Mouse (Mus musculus): ENCODE measurements around the gene Gpc5. TPM values are rescaled to one million over a fixed set of nuclear protein-coding genes. Genes with fewer than 3 reads are reported as not detected.

Gpc5 gene
- polyA plus RNA-seq, 1 experiment from 2014 or later, result 0.15 TPM

DNA sequence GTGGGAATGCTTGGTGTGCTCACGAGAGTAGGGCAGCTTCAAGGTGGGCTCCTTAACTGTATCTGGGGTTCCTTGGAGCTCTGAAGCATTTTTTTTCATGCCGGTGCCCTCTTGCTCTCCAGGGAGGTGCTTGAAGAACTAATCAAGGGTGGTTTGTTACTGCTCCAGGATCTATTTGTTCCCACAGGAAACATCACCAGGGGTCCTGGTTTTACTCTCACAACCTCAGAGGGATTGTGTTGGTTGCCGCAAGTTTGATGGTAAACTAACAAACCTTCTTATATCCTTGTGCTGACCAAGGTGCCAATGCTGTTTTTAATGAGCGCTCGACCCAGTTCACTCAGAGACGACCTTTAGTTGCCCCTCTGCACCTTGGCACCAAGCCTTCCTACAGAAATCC lies 937 bp downstream of the Gpc5 start:
- Histone ChIP-seq H3K27ac (ENCODE audit: low read length) (no peak overlapping the region), H3K4me1 (ENCODE audit: control insufficient read depth, insufficient read depth, low read length) (peaks cover 7% of the 10 kb centered on the region), H3K4me3 (ENCODE audit: low read length) (peak overlapping the region; percentile 69), H3K27me3 (replicated peaks; ENCODE audit: control insufficient read depth, insufficient read depth, low read length) (peaks cover 20% of the 10 kb centered on the region), H3K4me2 (ENCODE audit: low read depth, low read length) (peak overlapping the region; percentile 98), H3K9me3 (ENCODE audit: control insufficient read depth, low read length) (no peaks in the 10 kb centered on the region), H3K9ac (ENCODE audit: low read depth, low read length) (no peak overlapping the region), H3K36me3 (ENCODE audit: control insufficient read depth, insufficient read depth, low read length) (no peaks in the 10 kb centered on the region)
- 18% methylated on average over 6 of the region's 6 CpGs for WGBS
- ATAC-seq, result no peak

DNA sequence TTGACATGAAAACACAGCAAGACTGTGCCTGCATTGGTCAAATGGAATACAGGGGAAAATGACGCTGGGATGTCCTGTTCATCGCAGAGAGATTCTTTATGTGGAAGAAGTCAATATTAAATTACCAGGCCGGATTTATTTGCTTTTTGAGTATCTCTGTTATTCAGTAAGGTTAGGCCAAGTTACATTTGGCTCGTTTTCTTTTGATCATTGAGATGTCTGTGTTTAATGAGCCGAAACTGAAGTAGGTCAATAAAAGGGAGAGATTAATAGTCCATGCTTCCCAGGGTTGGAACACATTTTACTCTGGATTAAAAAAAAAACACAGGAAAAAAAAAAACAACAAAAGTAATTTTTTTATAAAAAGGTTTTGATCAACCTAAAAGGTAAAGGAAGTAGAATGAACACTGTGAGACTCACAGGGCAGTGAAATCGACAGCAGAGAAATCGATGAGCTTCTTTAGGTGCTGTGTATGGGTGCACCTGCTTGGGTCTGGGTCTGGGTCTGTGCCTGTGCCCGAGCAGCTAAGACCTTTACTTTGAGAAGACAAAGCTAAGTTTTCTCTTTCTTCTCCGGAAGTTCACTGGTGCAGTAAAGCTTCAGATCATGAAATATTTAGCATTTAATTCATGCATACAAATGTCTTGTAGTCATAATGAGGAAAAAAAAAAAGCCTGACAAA lies 8.7 kb downstream of the Gpc5 start:
- ATAC-seq, result no peak
- H3K36me3 ChIP-seq (ENCODE audit: control insufficient read depth, insufficient read depth, low read length), result no peaks in the 10 kb centered on the region
- no peaks in the 10 kb centered on the region for H3K27me3 ChIP-seq (replicated peaks; ENCODE audit: control insufficient read depth, insufficient read depth, low read length)
- no peak overlapping the region for H3K4me3 ChIP-seq (ENCODE audit: low read length)
- no peaks in the 10 kb centered on the region for H3K4me1 ChIP-seq (ENCODE audit: control insufficient read depth, insufficient read depth, low read length)
- 82% methylated on average over 9 of the region's 9 CpGs for WGBS
- no peaks in the 10 kb centered on the region for H3K9me3 ChIP-seq (ENCODE audit: control insufficient read depth, low read length)
- H3K4me2 ChIP-seq (ENCODE audit: low read depth, low read length), result no peak overlapping the region
- no peak overlapping the region for H3K9ac ChIP-seq (ENCODE audit: low read depth, low read length)
- H3K27ac ChIP-seq (ENCODE audit: low read length), result no peak overlapping the region

- Histone ChIP-seq H3K4me1 (ENCODE audit: control insufficient read depth, insufficient read depth, low read length) (no peaks in the 10 kb centered on the region), H3K27ac (ENCODE audit: low read length) (no peak overlapping the region), H3K9me3 (ENCODE audit: control insufficient read depth, low read length) (no peaks in the 10 kb centered on the region), H3K4me2 (ENCODE audit: low read depth, low read length) (no peak overlapping the region), H3K27me3 (replicated peaks; ENCODE audit: control insufficient read depth, insufficient read depth, low read length) (no peaks in the 10 kb centered on the region), H3K4me3 (ENCODE audit: low read length) (no peak overlapping the region), H3K36me3 (ENCODE audit: control insufficient read depth, insufficient read depth, low read length) (no peaks in the 10 kb centered on the region), H3K9ac (ENCODE audit: low read depth, low read length) (no peak overlapping the region)
- no peak for ATAC-seq
Measured at GRCm38 (mm10) chr14:115106326-115106725, 14.3 kb downstream of the Gpc5 start.

DNA sequence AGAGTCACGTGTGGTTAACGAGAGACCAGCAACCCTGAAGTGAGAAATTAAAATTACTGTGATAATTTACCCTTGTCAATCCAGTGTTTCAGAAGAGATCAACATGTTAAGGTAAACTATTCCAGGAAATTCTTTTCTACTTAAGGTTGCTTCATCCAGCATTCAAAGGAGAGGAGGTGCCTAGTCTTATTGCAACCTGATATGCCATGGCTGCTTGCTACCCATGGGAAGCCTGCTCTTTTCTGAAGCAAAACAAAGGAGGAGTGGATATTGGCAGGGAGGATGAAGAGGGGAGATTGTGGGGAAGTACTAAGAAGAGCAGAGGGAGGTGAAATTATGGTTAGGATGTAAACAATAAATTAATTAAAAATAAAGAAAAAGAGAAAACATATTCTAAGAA lies 15.5 kb downstream of the Gpc5 start:
- no peaks in the 10 kb centered on the region for H3K36me3 ChIP-seq (ENCODE audit: control insufficient read depth, insufficient read depth, low read length)
- no peaks in the 10 kb centered on the region for H3K4me1 ChIP-seq (ENCODE audit: control insufficient read depth, insufficient read depth, low read length)
- no peak overlapping the region for H3K4me2 ChIP-seq (ENCODE audit: low read depth, low read length)
- H3K9ac ChIP-seq (ENCODE audit: low read depth, low read length), result no peak overlapping the region
- H3K9me3 ChIP-seq (ENCODE audit: control insufficient read depth, low read length), result no peaks in the 10 kb centered on the region
- ATAC-seq, result no peak
- no peaks in the 10 kb centered on the region for H3K27me3 ChIP-seq (replicated peaks; ENCODE audit: control insufficient read depth, insufficient read depth, low read length)
- 61% methylated on average over 2 of the region's 2 CpGs for WGBS
- H3K4me3 ChIP-seq (ENCODE audit: low read length), result no peak overlapping the region
- no peak overlapping the region for H3K27ac ChIP-seq (ENCODE audit: low read length)

DNA sequence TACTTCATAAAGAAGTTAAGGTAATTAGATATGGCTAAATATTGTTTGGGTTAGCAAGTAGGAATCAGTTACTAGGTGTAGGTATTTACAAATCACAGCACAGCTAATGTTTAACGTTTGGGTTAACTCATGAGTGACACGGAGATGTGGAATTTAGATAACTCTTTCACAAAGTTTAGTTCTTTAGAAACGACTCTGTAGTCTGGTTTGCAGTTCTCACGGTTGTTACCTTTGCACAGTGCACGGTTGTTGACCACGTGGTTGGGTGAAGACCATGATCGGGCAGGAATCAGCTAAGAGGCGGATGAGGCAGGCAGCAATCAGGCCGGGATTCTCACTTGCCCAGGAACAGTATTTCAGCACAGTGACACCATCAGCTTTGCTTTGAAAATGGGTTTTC lies 26.6 kb downstream of the Gpc5 start:
- Histone ChIP-seq H3K4me1 (ENCODE audit: control insufficient read depth, insufficient read depth, low read length) (no peaks in the 10 kb centered on the region), H3K4me3 (ENCODE audit: low read length) (no peak overlapping the region), H3K4me2 (ENCODE audit: low read depth, low read length) (no peak overlapping the region), H3K9ac (ENCODE audit: low read depth, low read length) (no peak overlapping the region), H3K36me3 (ENCODE audit: control insufficient read depth, insufficient read depth, low read length) (no peaks in the 10 kb centered on the region), H3K27ac (ENCODE audit: low read length) (no peak overlapping the region), H3K27me3 (replicated peaks; ENCODE audit: control insufficient read depth, insufficient read depth, low read length) (no peaks in the 10 kb centered on the region), H3K9me3 (ENCODE audit: control insufficient read depth, low read length) (no peaks in the 10 kb centered on the region)
- no peak for ATAC-seq
- 74% methylated on average over 9 of the region's 9 CpGs for WGBS

DNA sequence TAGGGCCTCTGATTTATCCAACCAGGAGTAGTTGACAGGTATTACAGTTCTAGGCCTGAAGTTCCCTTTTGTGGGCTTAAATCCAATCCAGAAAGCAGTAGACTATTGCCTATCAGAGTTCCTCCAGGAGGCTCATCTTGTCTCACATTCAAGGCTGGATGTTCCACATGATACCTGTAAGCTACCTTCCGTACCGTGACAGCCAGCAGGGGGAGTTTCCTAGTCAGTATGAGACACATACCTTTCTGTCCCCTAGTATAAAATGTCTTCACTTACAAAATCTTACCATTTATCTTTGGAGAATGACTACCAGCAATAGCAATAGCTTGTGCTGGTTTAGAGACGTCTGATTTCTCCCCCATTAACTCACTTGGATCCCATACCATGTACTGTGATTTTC lies 56.8 kb downstream of the Gpc5 start:
- Histone ChIP-seq H3K4me1 (ENCODE audit: control insufficient read depth, insufficient read depth, low read length) (no peaks in the 10 kb centered on the region), H3K9ac (ENCODE audit: low read depth, low read length) (no peak overlapping the region), H3K36me3 (ENCODE audit: control insufficient read depth, insufficient read depth, low read length) (no peaks in the 10 kb centered on the region), H3K27ac (ENCODE audit: low read length) (no peak overlapping the region), H3K4me3 (ENCODE audit: low read length) (no peak overlapping the region), H3K9me3 (ENCODE audit: control insufficient read depth, low read length) (no peaks in the 10 kb centered on the region), H3K27me3 (replicated peaks; ENCODE audit: control insufficient read depth, insufficient read depth, low read length) (no peaks in the 10 kb centered on the region), H3K4me2 (ENCODE audit: low read depth, low read length) (no peak overlapping the region)
- 83% methylated on average over 3 of the region's 3 CpGs for WGBS
- no peak for ATAC-seq

DNA sequence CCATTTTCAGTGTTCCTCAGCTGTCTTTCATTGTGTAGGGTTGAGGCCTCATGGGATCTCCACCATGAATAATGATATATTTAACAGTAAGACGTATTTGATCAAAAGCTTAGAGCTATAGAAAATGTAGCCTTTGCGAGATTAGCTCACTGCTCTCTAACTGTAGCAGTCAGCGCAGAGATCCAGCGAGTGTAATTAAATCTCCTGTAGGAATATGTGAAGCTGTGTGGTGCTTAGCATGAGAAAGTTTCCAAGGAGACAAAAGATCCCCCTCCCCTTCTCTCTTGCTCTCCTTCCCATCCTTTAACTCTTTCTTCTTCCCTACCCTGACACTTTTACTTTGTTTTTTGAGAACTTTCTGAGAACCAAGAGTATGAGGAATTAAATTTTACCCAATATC lies 64.6 kb downstream of the Gpc5 start:
- no peaks in the 10 kb centered on the region for H3K27me3 ChIP-seq (replicated peaks; ENCODE audit: control insufficient read depth, insufficient read depth, low read length)
- H3K27ac ChIP-seq (ENCODE audit: low read length), result no peak overlapping the region
- H3K9ac ChIP-seq (ENCODE audit: low read depth, low read length), result no peak overlapping the region
- no peaks in the 10 kb centered on the region for H3K9me3 ChIP-seq (ENCODE audit: control insufficient read depth, low read length)
- no peaks in the 10 kb centered on the region for H3K36me3 ChIP-seq (ENCODE audit: control insufficient read depth, insufficient read depth, low read length)
- no peak for ATAC-seq
- no peaks in the 10 kb centered on the region for H3K4me1 ChIP-seq (ENCODE audit: control insufficient read depth, insufficient read depth, low read length)
- H3K4me2 ChIP-seq (ENCODE audit: low read depth, low read length), result no peak overlapping the region
- WGBS, result 72% methylated on average over 4 of the region's 4 CpGs
- no peak overlapping the region for H3K4me3 ChIP-seq (ENCODE audit: low read length)

DNA sequence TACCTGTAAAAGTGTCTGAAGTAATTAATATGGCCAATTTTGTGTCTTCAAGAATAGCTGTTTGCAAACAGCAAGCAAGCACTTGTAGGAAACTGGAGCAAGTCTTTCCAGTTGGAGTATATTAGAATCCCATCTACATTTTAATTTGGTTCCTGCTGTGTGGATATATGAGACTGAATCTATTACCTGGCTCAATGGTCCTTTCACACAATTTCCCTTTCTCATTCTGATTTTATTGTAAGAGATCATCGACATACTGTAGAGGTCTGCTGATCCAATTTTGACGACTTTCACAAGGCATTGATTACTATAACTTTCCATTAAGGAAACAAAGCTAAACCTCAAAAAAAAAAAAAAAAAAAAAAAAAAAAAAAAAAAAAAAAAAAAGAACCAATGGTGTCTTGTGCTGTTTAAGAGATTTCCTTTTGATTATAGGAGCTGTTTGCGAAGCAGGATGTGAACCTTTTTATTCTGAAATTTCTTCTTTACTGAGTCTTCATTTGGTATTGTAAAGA lies 85.4 kb downstream of the Gpc5 start:
- Histone ChIP-seq H3K4me2 (ENCODE audit: low read depth, low read length) (no peak overlapping the region), H3K27ac (ENCODE audit: low read length) (no peak overlapping the region), H3K9ac (ENCODE audit: low read depth, low read length) (no peak overlapping the region), H3K36me3 (ENCODE audit: control insufficient read depth, insufficient read depth, low read length) (no peaks in the 10 kb centered on the region), H3K9me3 (ENCODE audit: control insufficient read depth, low read length) (no peaks in the 10 kb centered on the region), H3K4me3 (ENCODE audit: low read length) (no peak overlapping the region), H3K4me1 (ENCODE audit: control insufficient read depth, insufficient read depth, low read length) (no peaks in the 10 kb centered on the region), H3K27me3 (replicated peaks; ENCODE audit: control insufficient read depth, insufficient read depth, low read length) (no peaks in the 10 kb centered on the region)
- ATAC-seq, result no peak
- 70% methylated on average over 3 of the region's 3 CpGs for WGBS

- H3K4me2 ChIP-seq (ENCODE audit: low read depth, low read length), result no peak overlapping the region
- no peaks in the 10 kb centered on the region for H3K36me3 ChIP-seq (ENCODE audit: control insufficient read depth, insufficient read depth, low read length)
- no peaks in the 10 kb centered on the region for H3K27me3 ChIP-seq (replicated peaks; ENCODE audit: control insufficient read depth, insufficient read depth, low read length)
- no peak overlapping the region for H3K4me3 ChIP-seq (ENCODE audit: low read length)
- WGBS, result 81% methylated on average over 5 of the region's 5 CpGs
- ATAC-seq, result no peak
- H3K27ac ChIP-seq (ENCODE audit: low read length), result no peak overlapping the region
- no peak overlapping the region for H3K9ac ChIP-seq (ENCODE audit: low read depth, low read length)
- no peaks in the 10 kb centered on the region for H3K9me3 ChIP-seq (ENCODE audit: control insufficient read depth, low read length)
- no peaks in the 10 kb centered on the region for H3K4me1 ChIP-seq (ENCODE audit: control insufficient read depth, insufficient read depth, low read length)
Measured at GRCm38 (mm10) chr14:115179925-115180324, 87.9 kb downstream of the Gpc5 start.

GRCm38 (mm10) chr14:115188256-115188655 lies 96.2 kb downstream of the Gpc5 start:
- Histone ChIP-seq H3K36me3 (ENCODE audit: control insufficient read depth, insufficient read depth, low read length) (no peaks in the 10 kb centered on the region), H3K4me3 (ENCODE audit: low read length) (no peak overlapping the region), H3K9me3 (ENCODE audit: control insufficient read depth, low read length) (no peaks in the 10 kb centered on the region), H3K4me1 (ENCODE audit: control insufficient read depth, insufficient read depth, low read length) (no peaks in the 10 kb centered on the region), H3K9ac (ENCODE audit: low read depth, low read length) (no peak overlapping the region), H3K27ac (ENCODE audit: low read length) (no peak overlapping the region), H3K27me3 (replicated peaks; ENCODE audit: control insufficient read depth, insufficient read depth, low read length) (no peaks in the 10 kb centered on the region), H3K4me2 (ENCODE audit: low read depth, low read length) (no peak overlapping the region)
- no peak for ATAC-seq
- 82% methylated on average over 8 of the region's 8 CpGs for WGBS
